Mouse (Mus musculus) left cerebral cortex, adult 18-20 months (tissue): Measurements from ENCODE around the gene Mrln. TPM values are rescaled to one million over a fixed set of nuclear protein-coding genes. Genes with fewer than 3 reads are reported as not detected.

Experiments
- DNase-seq, 2 experiments: peaks; one replicate each; pipeline ENCODE4 v3.0.0; 2021 to 2022; ENCODE audit warnings: low spot score in 2 of 2, mixed read lengths in 1 of 2
- long read RNA-seq, 2 experiments: library from polyadenylated mRNA; stranded (forward); transcript quantifications; one replicate each; pipeline ENCODE4 v2.0.0; 2021
- total RNA-seq, 2 experiments: library from RNA; stranded (reverse); gene quantifications; 2 replicates each; pipeline ENCODE4 v1.2.3; 2021

Mrln gene
- not detected for total RNA-seq
- long read RNA-seq, experiment 1, result 0 reads
- long read RNA-seq, experiment 2, result 0 reads

GRCm38 (mm10) chr10:70204505-70205399 is at the start of gene Mrln:
TSS of gene Mrln (plus strand) at chr10:70204664.
- DNase-seq, result no peak

GRCm38 (mm10) chr10:70156431-70157165 is 47.9 kb upstream of the Mrln start:
- no peak for DNase-seq

- peak in 1 of 2 experiments; percentile 34 for DNase-seq
Observed at GRCm38 (mm10) chr10:70159651-70160320, 44.7 kb upstream of the Mrln start.

GRCm38 (mm10) chr10:70160811-70161210 is 43.7 kb upstream of the Mrln start:
- no peak for DNase-seq

- DNase-seq, result no peak
Observed at GRCm38 (mm10) chr10:70161504-70161903, 43.0 kb upstream of the Mrln start.

GRCm38 (mm10) chr10:70163681-70164080 is 40.8 kb upstream of the Mrln start:
- DNase-seq, result no peak

GRCm38 (mm10) chr10:70165877-70166276 is 38.6 kb upstream of the Mrln start:
- peak; percentile 47 to 55 for DNase-seq

- no peak for DNase-seq
Observed at GRCm38 (mm10) chr10:70166427-70166826, 38.0 kb upstream of the Mrln start.

GRCm38 (mm10) chr10:70167625-70168024 is 36.8 kb upstream of the Mrln start:
- DNase-seq, result no peak

GRCm38 (mm10) chr10:70168396-70168795 is 36.1 kb upstream of the Mrln start:
- peak in 1 of 2 experiments; percentile 40 for DNase-seq

- DNase-seq, result peak; percentile 56 to 58
Observed at GRCm38 (mm10) chr10:70169044-70169443, 35.4 kb upstream of the Mrln start.

GRCm38 (mm10) chr10:70173314-70173713 is 31.1 kb upstream of the Mrln start:
- DNase-seq, result peak; percentile 49 to 72

GRCm38 (mm10) chr10:70174494-70175190 is 29.8 kb upstream of the Mrln start:
- no peak for DNase-seq

- DNase-seq, result no peak
Observed at GRCm38 (mm10) chr10:70180727-70181126, 23.7 kb upstream of the Mrln start.

GRCm38 (mm10) chr10:70181279-70181972 is 23.0 kb upstream of the Mrln start:
- DNase-seq, result no peak

GRCm38 (mm10) chr10:70183210-70184080 is 21.0 kb upstream of the Mrln start:
- DNase-seq, result no peak

- DNase-seq, result peak; percentile 20 to 49
Observed at GRCm38 (mm10) chr10:70186136-70186535, 18.3 kb upstream of the Mrln start.

- DNase-seq, result no peak
Observed at GRCm38 (mm10) chr10:70186586-70186985, 17.9 kb upstream of the Mrln start.

GRCm38 (mm10) chr10:70189864-70190263 is 14.6 kb upstream of the Mrln start:
- no peak for DNase-seq
